Mouse (Mus musculus) limb, embryonic 11.5 days (tissue): ENCODE data around the gene Zfp961. TPM values are rescaled to one million over a fixed set of nuclear protein-coding genes. Genes with fewer than 3 reads are reported as not detected.
"Not testable (repeated sequence)": the region's sequence is repeated elsewhere in the genome, so short reads cannot be mapped to it uniquely, and the experiment has no call there.

Source experiments
- ATAC-seq: fragments of 200-750 bp; cut with Nextera tagmentation; 2 replicates; pipeline ENCODE4 v1.8.0; 2017; ENCODE audit warnings: low read depth; ENCODE audit not compliant: insufficient number of reproducible peaks, low FRiP score, low TSS enrichment
- DNase-seq: peaks from one replicate; pipeline ENCODE4 v3.0.0-alpha.2; 2015; ENCODE audit warnings: low spot score
- H3K27ac ChIP-seq: fragments of 300-500 bp; sonication (generic); replicated peaks from 2 replicates; pipeline ENCODE4 v1.5.1; 2014; ENCODE audit warnings: low read depth, mild to moderate bottlenecking, low read length
- H3K27me3 ChIP-seq: fragments of 300-500 bp; sonication (generic); 2 replicates; pipeline ENCODE4 v1.6.1; 2014; ENCODE audit warnings: mild to moderate bottlenecking, low read length, mixed read lengths; ENCODE audit not compliant: control insufficient read depth, insufficient read depth
- H3K36me3 ChIP-seq: fragments of 300-500 bp; sonication (generic); 2 replicates; pipeline ENCODE4 v1.6.1; 2014; ENCODE audit warnings: mild to moderate bottlenecking, low read length, moderate library complexity, mixed read lengths; ENCODE audit not compliant: control insufficient read depth, insufficient read depth
- H3K4me1 ChIP-seq: fragments of 300-500 bp; sonication (generic); 2 replicates; pipeline ENCODE4 v1.6.1; 2014; ENCODE audit warnings: low read length, mixed read lengths; ENCODE audit not compliant: control insufficient read depth, insufficient read depth
- H3K4me2 ChIP-seq: fragments of 300-500 bp; sonication (generic); 2 replicates; pipeline ENCODE4 v1.6.1; 2014; ENCODE audit warnings: low read depth, mild to moderate bottlenecking, moderate library complexity; ENCODE audit not compliant: severe bottlenecking
- H3K4me3 ChIP-seq: fragments of 300-500 bp; sonication (generic); 2 replicates; pipeline ENCODE4 v1.5.1; 2014; ENCODE audit warnings: low read depth, low read length
- H3K9ac ChIP-seq: fragments of 300-500 bp; sonication (generic); 2 replicates; pipeline ENCODE4 v1.6.1; 2014; ENCODE audit warnings: mild to moderate bottlenecking, low read length
- H3K9me3 ChIP-seq: fragments of 300-500 bp; sonication (generic); 2 replicates; pipeline ENCODE4 v1.6.1; 2016; ENCODE audit warnings: low read length; ENCODE audit not compliant: control insufficient read depth
- WGBS: fragments of 180-500 bp; shearing (Covaris S2); extraction: QIAGEN DNeasy Blood & Tissue Kit; methylation state at CpG from one replicate; pipeline ENCODE4 v1.1.7; 2014; 5-methylcytosine and 5-hydroxymethylcytosine counted together
- polyA plus RNA-seq: library from polyadenylated mRNA; unstranded; fragments of >200 nt; fragmentation: Nextera tagmentation; extraction: Ambion mirVana; gene quantifications from 2 replicates; pipeline ENCODE4 v1.2.1, GENCODE M21; 2014

Zfp961 gene
- 30.9 and 31.2 TPM in 2 replicates for polyA plus RNA-seq

DNA sequence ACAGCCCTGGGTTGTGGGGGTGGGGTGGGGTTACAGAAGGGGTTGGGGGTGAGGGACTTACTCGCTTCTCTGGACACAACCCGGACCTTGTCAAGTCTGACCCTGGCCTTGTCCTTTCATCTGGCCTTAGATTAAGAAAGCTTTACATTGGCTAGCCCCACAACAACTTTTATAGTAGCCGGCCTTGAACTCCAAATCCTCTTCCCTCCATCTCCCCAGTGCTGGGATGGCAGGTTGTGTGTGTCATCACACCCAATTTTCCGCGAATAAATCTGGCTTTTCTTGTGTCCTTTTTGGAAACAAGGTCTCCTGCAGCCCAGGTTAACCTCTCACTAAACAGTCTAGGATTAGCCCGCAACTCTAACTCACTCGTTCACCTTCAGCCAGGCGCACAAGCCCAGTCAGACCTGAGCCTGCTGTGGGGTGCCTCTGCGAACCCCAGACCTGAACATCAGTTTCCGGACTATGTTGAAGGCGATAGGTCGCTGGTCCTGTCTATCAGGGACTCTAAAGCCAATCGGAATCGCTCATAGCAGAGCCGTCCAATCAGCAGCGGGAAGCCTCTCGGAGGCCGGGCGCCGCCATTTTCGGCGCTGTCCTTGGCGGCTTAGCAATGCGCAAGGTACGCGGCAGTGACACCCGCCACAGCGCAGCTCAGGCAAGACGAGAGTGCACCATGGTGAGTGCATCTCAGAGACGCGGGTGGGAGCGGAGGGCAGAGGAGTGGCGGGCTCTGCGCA, at the start of gene Zfp961:
TSS of gene Zfp961 (plus strand) at position 557 of the 740 bp plus-strand sequence.
- WGBS, result 4% methylated on average over 34 of the region's 34 CpGs
- 0 out of 2 replicates have a peak within 1 kb of the TSS, but pooled peaks have one; percentile 22 for H3K27ac ChIP-seq
- H3K9me3 ChIP-seq, result no peaks in the 10 kb centered on the region; the same call in 1 of the 2 replicates
- no peaks in the 10 kb centered on the region; the same call in 1 of the 2 replicates for H3K36me3 ChIP-seq
- H3K4me1 ChIP-seq, result no peaks in the 10 kb centered on the region
- H3K4me2 ChIP-seq, result peak within 1 kb of the TSS; percentile 44
- peak within 1 kb of the TSS; percentile 77 for H3K4me3 ChIP-seq
- DNase-seq (peak; percentile 99), ATAC-seq (peak; percentile 100)
- H3K9ac ChIP-seq, result peak within 1 kb of the TSS; percentile 84
- no peaks in the 10 kb centered on the region for H3K27me3 ChIP-seq

- not testable (repeated sequence) for H3K27me3 ChIP-seq, H3K4me3 ChIP-seq, H3K9me3 ChIP-seq, H3K4me1 ChIP-seq, H3K36me3 ChIP-seq, H3K4me2 ChIP-seq, ATAC-seq, DNase-seq, H3K27ac ChIP-seq, H3K9ac ChIP-seq
- WGBS, result 82% methylated on average over 1 of the region's 1 CpGs
These were observed 47.8 kb upstream of the Zfp961 start for GRCm38 (mm10) chr8:71903084-71903483.

DNA sequence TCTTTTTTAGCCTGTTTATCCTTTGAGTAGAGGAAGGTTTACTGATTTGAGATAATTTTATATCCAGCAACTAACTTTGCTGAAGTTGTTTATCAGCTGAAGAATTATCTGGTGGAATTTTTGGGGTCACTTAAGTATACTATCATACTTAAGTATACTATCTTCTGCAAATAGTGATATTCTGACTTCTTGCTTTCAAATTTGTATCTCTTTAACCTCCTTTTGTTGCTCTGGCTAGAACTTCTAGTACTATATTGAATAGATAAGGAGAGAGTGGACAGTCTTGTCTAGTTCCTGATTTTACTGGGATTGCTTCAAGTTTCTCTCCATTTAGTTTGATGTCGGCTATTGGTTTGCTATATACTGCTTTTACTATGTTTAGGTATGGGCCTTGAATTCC, 44.0 kb upstream of the Zfp961 start:
- no peak overlapping the region for H3K9ac ChIP-seq
- H3K4me2 ChIP-seq, result no peak overlapping the region
- H3K9me3 ChIP-seq, result no peaks in the 10 kb centered on the region
- ATAC-seq (no peak), DNase-seq (no peak)
- H3K27me3 ChIP-seq, result no peaks in the 10 kb centered on the region
- H3K4me3 ChIP-seq, result no peak overlapping the region
- WGBS, result 89% methylated on average over 1 of the region's 1 CpGs
- H3K4me1 ChIP-seq, result no peaks in the 10 kb centered on the region
- H3K27ac ChIP-seq, result no peak overlapping the region
- H3K36me3 ChIP-seq, result no peaks in the 10 kb centered on the region

GRCm38 (mm10) chr8:71907798-71908257, 43.0 kb upstream of the Zfp961 start:
- 94% methylated on average over 5 of the region's 5 CpGs for WGBS
- ATAC-seq (peak; percentile 4; the same call in 1 of the 2 replicates), DNase-seq (no peak)
- H3K27ac ChIP-seq, result peak overlapping the region; percentile 93; the same call in 1 of the 2 replicates
- H3K4me3 ChIP-seq, result peak overlapping the region; percentile 66; the same call in 1 of the 2 replicates
- H3K4me1 ChIP-seq, result no peaks in the 10 kb centered on the region
- H3K27me3 ChIP-seq, result no peaks in the 10 kb centered on the region
- no peaks in the 10 kb centered on the region for H3K9me3 ChIP-seq
- H3K36me3 ChIP-seq, result no peaks in the 10 kb centered on the region
- no peak overlapping the region; the same call in 1 of the 2 replicates for H3K9ac ChIP-seq
- H3K4me2 ChIP-seq, result peak overlapping the region; percentile 45; the same call in 1 of the 2 replicates

- peak within 1 kb of the TSS; percentile 95 for H3K9ac ChIP-seq
- H3K4me2 ChIP-seq, result peak within 1 kb of the TSS; percentile 45
- peak within 1 kb of the TSS; percentile 93 for H3K27ac ChIP-seq
- ATAC-seq, result peak; percentile 92
- no peaks in the 10 kb centered on the region for H3K27me3 ChIP-seq
- H3K4me1 ChIP-seq, result no peaks in the 10 kb centered on the region
- 8% methylated on average over 47 of the region's 47 CpGs for WGBS
- peak; percentile 89 for DNase-seq
- H3K36me3 ChIP-seq, result no peaks in the 10 kb centered on the region
- H3K9me3 ChIP-seq, result no peaks in the 10 kb centered on the region
- peak within 1 kb of the TSS; percentile 66 for H3K4me3 ChIP-seq
These were observed 42.3 kb upstream of the Zfp961 start, which contains the start of the genes Zfp882 and Zfp617 for GRCm38 (mm10) chr8:71908309-71909261. Gene Zfp882 (plus strand): TSS chr8:71908608. Gene Zfp617 (plus strand): TSS chr8:71908635.

- H3K4me1 ChIP-seq, result no peaks in the 10 kb centered on the region
- DNase-seq (no peak), ATAC-seq (no peak)
- H3K9ac ChIP-seq, result no peak overlapping the region
- 87% methylated on average over 2 of the region's 2 CpGs for WGBS
- no peaks in the 10 kb centered on the region for H3K9me3 ChIP-seq
- peaks cover 4% of the 10 kb centered on the region; the same call in 1 of the 2 replicates for H3K36me3 ChIP-seq
- H3K4me2 ChIP-seq, result no peak overlapping the region
- no peak overlapping the region for H3K4me3 ChIP-seq
- H3K27ac ChIP-seq, result no peak overlapping the region
- no peaks in the 10 kb centered on the region for H3K27me3 ChIP-seq
These were observed 38.6 kb upstream of the Zfp961 start for GRCm38 (mm10) chr8:71912286-71912685.

- H3K27ac ChIP-seq, result peak overlapping the region; percentile 97
- no peaks in the 10 kb centered on the region for H3K27me3 ChIP-seq
- DNase-seq (peak; percentile 94), ATAC-seq (peak; percentile 99)
- peak overlapping the region; percentile 90 for H3K9ac ChIP-seq
- H3K9me3 ChIP-seq, result no peaks in the 10 kb centered on the region
- H3K4me2 ChIP-seq, result peak overlapping the region; percentile 52
- peak overlapping the region; percentile 76 for H3K4me3 ChIP-seq
- under 1% methylated on average over 57 of the region's 57 CpGs for WGBS
- H3K36me3 ChIP-seq, result no peaks in the 10 kb centered on the region
- no peaks in the 10 kb centered on the region; the same call in 1 of the 2 replicates for H3K4me1 ChIP-seq
These were observed 28.1 kb upstream of the Zfp961 start for GRCm38 (mm10) chr8:71922567-71923401.
